Mouse (Mus musculus): ENCODE data around the gene Gm49661.
A peak's percentile ranks its signal among the peaks of the same experiment; 100 is the strongest.

Gene Gm49661

GRCm38 (mm10) chr8:84969241-84970134 is at the start of gene Gm49661, which contains the start of the genes Prdx2 and Rnaseh2a:
TSS of gene Gm49661 (minus strand) at chr8:84969433.
TSS of gene Prdx2 (plus strand) at chr8:84969587.
TSS of gene Rnaseh2a (minus strand) at chr8:84969767.
- peak; percentile 75 for DNase-seq

- no peak for DNase-seq
Measured at GRCm38 (mm10) chr8:85017209-85017608, 48.0 kb upstream of the Gm49661 start.

DNA sequence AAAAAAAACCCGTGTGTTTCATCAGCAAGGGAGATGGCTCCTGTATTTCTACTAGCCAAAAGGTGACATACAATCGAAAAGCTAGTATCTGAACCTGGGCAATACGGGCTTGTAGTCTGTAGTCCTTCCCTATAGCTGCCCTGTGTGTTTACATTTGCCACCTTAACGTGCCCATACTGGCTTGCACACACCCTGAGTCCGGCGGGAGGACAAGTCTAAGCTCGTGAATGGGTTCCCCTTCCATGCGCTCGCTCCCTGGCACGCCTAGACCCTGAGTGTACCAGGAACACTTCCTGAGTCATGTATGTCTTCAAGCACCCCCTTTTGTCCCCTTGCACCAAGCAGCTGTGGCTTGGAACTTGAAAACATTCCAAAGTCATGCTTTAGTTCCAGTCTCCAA is 47.5 kb upstream of the Gm49661 start:
- DNase-seq, result no peak

DNA sequence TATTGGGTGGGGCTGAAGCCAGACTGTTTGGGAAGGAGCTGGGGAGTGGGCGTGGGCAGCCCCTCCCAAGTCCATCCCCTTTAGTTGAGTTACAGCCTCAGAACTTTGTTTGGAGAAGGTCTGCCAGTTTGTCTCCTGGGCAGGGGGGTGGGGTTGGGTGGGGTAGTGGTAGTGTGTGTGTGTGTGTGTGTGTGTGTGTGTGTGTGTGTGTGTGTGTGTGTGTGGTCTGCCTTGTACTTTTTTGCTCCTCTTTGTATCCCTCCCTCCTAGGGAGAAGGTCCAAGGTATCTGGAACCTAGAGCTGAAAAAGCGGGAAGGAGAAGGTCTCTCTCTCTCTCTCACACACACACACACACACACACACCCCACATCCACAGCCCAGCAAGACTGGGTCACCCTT is 45.2 kb upstream of the Gm49661 start, which contains the start of gene Best2:
Best2 (minus strand) TSS at position 101 of the 400 bp plus-strand sequence.
- DNase-seq, result no peak

DNA sequence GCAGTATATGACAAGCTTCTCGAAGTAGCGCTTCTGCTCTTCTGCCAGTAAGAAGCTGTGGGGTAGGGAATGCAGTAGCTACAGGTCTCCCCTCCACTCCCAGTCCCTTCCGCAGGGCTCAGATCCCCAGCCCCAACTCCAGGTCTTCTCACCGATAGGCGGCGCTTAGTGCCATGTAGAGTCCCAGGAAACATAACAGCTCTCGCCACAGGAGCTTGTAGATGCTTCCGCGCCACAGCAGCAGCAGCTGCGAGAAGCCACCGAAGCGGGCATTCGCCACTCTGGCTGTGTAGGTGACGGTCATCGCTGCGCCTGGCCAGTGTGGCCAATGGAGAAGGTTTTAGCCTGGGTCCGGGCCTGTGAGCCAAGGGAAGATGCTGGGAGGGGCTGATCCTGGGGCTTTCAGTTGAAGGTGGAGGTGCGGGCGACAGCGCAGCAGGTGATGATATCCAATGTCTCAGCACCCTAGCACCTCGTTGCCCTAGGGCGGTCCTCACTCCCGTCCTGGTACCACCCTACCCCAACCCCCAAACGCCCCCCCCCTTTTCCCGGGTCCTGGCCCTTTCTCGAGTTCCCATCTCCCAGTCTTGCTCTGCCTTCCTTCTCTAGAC is 44.1 kb upstream of the Gm49661 start:
- DNase-seq, result peak; percentile 76

GRCm38 (mm10) chr8:85011242-85011641 is 42.0 kb upstream of the Gm49661 start:
- no peak for DNase-seq

DNA sequence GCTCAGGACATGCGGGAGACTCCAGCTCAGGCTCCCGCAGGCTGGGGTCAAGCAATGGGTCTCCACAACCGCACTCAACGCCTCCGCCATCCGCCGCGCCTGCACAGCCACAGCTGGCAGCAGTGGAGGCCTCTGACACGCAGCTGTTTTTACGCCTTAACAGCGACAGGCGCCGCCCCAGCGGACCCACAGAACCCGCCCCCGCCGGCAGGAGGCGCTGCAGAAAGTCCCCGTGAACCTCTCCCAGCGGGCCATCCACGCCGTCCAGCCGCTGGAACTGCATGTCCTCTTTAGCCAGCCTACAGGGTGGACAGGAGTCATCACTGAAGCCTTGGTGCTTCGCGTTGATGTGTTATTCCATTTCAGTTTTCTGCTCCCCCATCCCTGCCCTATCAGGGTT is 38.5 kb upstream of the Gm49661 start:
- no peak for DNase-seq

DNA sequence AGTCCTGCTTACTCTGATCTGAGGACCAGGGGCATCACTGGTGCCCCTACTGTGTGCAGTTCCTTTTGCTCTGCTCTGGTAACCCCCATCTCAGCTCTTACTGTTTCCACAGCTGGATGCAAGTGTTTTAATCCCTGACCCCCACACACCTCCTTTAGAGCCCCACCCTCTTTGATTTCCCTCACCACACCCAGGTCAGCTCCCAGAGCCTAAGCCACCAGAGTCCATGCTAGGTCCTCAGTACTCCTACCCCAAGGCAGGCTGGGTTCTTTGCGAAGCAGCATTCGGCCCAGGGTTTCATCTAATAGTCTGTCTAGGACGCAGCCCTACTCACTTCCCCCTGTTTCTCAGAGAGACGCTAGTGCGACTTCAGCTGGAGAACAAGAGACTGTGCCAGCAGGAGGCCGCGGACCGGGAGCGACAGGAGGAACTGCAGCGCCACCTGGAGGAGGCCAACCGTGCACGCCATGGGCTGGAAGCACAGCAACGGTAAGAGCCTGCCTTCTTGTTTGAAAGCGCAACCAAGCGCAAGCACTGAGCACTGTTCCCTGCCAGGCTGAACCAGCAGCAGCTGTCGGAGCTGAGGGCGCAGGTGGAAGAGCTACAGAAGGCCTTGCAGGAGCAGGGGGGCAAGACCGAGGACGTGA is 28.5 kb upstream of the Gm49661 start:
- DNase-seq, result peak; percentile 88

DNA sequence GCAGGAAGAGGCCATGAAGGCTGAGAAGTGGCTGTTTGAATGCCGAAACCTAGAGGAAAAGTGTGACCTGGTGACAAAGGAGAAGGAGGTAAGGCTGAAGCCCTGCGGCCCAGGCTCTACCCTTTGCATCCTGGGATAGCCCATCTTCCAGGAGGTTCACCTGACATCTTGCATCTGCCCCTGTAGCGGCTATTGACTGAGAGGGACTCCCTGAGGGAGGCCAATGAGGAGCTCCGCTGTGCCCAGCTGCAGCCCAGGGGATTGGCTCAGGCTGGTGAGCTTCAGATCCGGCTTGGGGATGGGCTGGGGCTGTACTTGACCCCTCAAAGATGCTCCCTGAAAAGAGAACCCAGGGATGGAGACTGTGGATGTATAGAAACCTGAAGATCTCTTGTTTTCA is 27.7 kb upstream of the Gm49661 start:
- no peak for DNase-seq

DNA sequence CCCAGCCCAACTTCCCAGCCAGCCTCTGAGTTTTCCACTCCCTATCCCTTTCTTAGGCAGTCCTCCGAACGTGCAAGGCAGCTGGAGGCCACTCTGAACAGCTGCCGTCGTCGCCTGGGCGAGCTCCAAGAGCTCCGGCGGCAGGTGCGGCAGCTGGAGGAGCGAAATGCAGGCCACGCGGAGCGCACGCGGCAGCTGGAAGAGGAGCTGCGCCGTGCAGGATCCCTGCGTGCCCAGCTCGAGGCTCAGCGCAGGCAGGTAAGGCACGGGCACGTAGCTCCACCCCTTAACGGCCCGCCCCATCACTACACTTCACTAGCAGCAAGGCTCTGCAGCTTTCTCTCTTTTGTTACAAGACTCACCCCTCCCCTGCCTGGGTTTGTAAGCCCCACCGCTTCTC is 26.4 kb upstream of the Gm49661 start:
- no peak for DNase-seq

DNA sequence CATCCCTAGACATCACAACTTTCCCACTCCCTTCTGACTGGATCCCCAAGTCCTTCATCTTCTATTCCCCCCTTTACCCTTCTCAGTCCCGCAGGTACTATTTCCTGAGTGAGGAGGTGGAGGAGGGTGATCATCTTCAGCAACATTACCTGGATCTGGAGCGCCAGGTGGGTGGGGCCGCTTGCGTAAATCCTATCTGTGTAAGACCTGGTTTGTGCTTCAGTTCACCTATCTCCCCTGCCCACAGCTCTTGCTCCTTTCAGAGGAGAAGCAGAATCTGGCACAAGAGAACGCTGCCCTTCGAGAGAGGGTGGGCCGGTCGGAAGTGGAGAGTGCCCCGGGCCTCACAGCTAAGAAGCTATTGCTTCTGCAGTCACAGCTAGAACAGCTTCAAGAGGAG is 25.1 kb upstream of the Gm49661 start:
- DNase-seq, result no peak

DNA sequence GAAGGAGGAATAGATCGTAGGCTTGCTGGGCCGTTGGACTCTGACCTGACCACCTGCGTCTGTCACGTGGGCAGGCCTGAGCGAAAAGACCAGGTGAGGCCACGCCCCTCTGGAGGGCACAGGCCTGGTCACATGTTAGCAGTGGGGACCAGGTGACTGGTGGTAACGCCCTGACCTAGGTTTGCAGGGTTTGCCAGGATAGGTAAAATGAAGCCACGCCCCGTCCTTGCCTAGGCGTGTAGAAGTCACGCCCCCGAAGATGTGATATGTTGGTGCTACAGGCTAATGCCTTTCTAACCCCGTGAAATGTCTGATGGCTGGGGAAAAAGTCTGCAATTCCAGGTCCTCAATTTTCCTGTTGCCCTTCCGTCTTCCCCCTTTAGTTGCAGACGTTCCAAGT is 21.6 kb upstream of the Gm49661 start:
- DNase-seq, result no peak

GRCm38 (mm10) chr8:84990349-84990748 is 21.1 kb upstream of the Gm49661 start, which contains the start of gene Hook2:
TSS of gene Hook2 (plus strand) at chr8:84990603.
- DNase-seq, result peak; percentile 93

- DNase-seq, result peak; percentile 83
Measured at GRCm38 (mm10) chr8:84989810-84990209, 20.6 kb upstream of the Gm49661 start.

GRCm38 (mm10) chr8:84989311-84989731 is 20.1 kb upstream of the Gm49661 start:
- no peak for DNase-seq

- no peak for DNase-seq
Measured at GRCm38 (mm10) chr8:84987903-84988302, 18.7 kb upstream of the Gm49661 start.

- no peak for DNase-seq
Measured at GRCm38 (mm10) chr8:84987388-84987787, 18.2 kb upstream of the Gm49661 start.

- DNase-seq, result no peak
Measured at GRCm38 (mm10) chr8:84986379-84986945, 17.2 kb upstream of the Gm49661 start.

GRCm38 (mm10) chr8:84985684-84986378 is 16.6 kb upstream of the Gm49661 start:
- DNase-seq, result peak; percentile 96

- DNase-seq, result no peak
Measured at GRCm38 (mm10) chr8:84985049-84985683, 15.9 kb upstream of the Gm49661 start.

- no peak for DNase-seq
Measured at GRCm38 (mm10) chr8:84984294-84985048, 15.2 kb upstream of the Gm49661 start.

Measured in right cerebral cortex, postnatal 25 days (tissue).